Mouse (Mus musculus) hindbrain, embryonic 16.5 days (tissue): Measurements from ENCODE around the gene Tnnt1. TPM values are rescaled to one million over a fixed set of nuclear protein-coding genes. Genes with fewer than 3 reads are reported as not detected.
A peak's percentile ranks its signal among the peaks of the same experiment; 100 is the strongest.

Experiments
- ATAC-seq: fragments of 200-750 bp; cut with Nextera tagmentation; 2 replicates; pipeline ENCODE4 v1.8.0; 2017; ENCODE audit warnings: moderate TSS enrichment, moderate library complexity
- H3K27ac ChIP-seq: fragments of 300-500 bp; sonication (generic); 2 replicates; pipeline ENCODE4 v1.5.1; 2014; ENCODE audit warnings: low read depth, mild to moderate bottlenecking, control low read depth, low read length, moderate library complexity
- H3K27me3 ChIP-seq: fragments of 300-500 bp; sonication (generic); replicated peaks from 2 replicates; pipeline ENCODE4 v1.6.1; 2014; ENCODE audit warnings: low read length; ENCODE audit not compliant: control insufficient read depth, insufficient read depth
- H3K36me3 ChIP-seq: fragments of 300-500 bp; sonication (generic); 2 replicates; pipeline ENCODE4 v1.6.1; 2014; ENCODE audit warnings: mild to moderate bottlenecking, low read length, moderate library complexity, mixed read lengths; ENCODE audit not compliant: control insufficient read depth, insufficient read depth
- H3K4me1 ChIP-seq: fragments of 300-500 bp; sonication (generic); 2 replicates; pipeline ENCODE4 v1.6.1; 2014; ENCODE audit warnings: low read depth, low read length; ENCODE audit not compliant: control insufficient read depth, insufficient read depth
- H3K4me2 ChIP-seq: fragments of 300-500 bp; sonication (generic); 2 replicates; pipeline ENCODE4 v1.6.1; 2014; ENCODE audit warnings: mild to moderate bottlenecking, low read length, control low read depth, moderate library complexity
- H3K4me3 ChIP-seq: fragments of 300-500 bp; sonication (generic); 2 replicates; pipeline ENCODE4 v1.5.1; 2014; ENCODE audit warnings: mild to moderate bottlenecking, low read length, control low read depth, moderate library complexity
- H3K9ac ChIP-seq: fragments of 300-500 bp; sonication (generic); 2 replicates; pipeline ENCODE4 v1.6.1; 2014; ENCODE audit warnings: low read depth, mild to moderate bottlenecking, control low read depth, low read length, moderate library complexity
- H3K9me3 ChIP-seq: fragments of 300-500 bp; sonication (generic); 2 replicates; pipeline ENCODE4 v1.6.1; 2014; ENCODE audit warnings: mild to moderate bottlenecking, low read length, moderate library complexity; ENCODE audit not compliant: control insufficient read depth
- WGBS: fragments of 180-500 bp; shearing (Covaris S2); extraction: QIAGEN DNeasy Blood & Tissue Kit; methylation state at CpG from one replicate; pipeline ENCODE4 v1.1.7; 2014; 5-methylcytosine and 5-hydroxymethylcytosine counted together
- polyA plus RNA-seq: library from polyadenylated mRNA; unstranded; fragments of >200 nt; fragmentation: Nextera tagmentation; extraction: Ambion mirVana; gene quantifications from 2 replicates; pipeline ENCODE4 v1.2.1, GENCODE M21; 2015

Gene Tnnt1
- polyA plus RNA-seq, 1 experiment from 2014 or later: 3.7 TPM

GRCm38 (mm10) chr7:4492284-4493224 lies 23.6 kb downstream of the Tnnt1 start:
- H3K4me2 ChIP-seq: no peak overlapping the region
- no peak overlapping the region for H3K27ac ChIP-seq
- ATAC-seq: no peak
- no peak overlapping the region for H3K9ac ChIP-seq
- H3K4me1 ChIP-seq: peaks cover 1% of the 10 kb centered on the region
- H3K36me3 ChIP-seq: peaks cover 6% of the 10 kb centered on the region; the same call in 1 of the 2 replicates
- no peaks in the 10 kb centered on the region for H3K9me3 ChIP-seq
- no peaks in the 10 kb centered on the region for H3K27me3 ChIP-seq
- WGBS: 88% methylated on average over 13 of the region's 13 CpGs
- no peak overlapping the region for H3K4me3 ChIP-seq

- Histone ChIP-seq H3K9ac (no peak overlapping the region), H3K36me3 (peaks cover 16% of the 10 kb centered on the region), H3K27me3 (no peaks in the 10 kb centered on the region), H3K4me1 (no peaks in the 10 kb centered on the region), H3K4me3 (no peak overlapping the region), H3K27ac (no peak overlapping the region), H3K9me3 (no peaks in the 10 kb centered on the region), H3K4me2 (no peak overlapping the region)
- no peak for ATAC-seq
- WGBS: 86% methylated on average over 6 of the region's 6 CpGs
These were observed 24.9 kb downstream of the Tnnt1 start for GRCm38 (mm10) chr7:4491308-4491707.

GRCm38 (mm10) chr7:4482281-4482680 lies 33.9 kb downstream of the Tnnt1 start:
- ATAC-seq: no peak
- WGBS: 93% methylated on average over 12 of the region's 12 CpGs
- peaks cover 51% of the 10 kb centered on the region for H3K36me3 ChIP-seq
- no peaks in the 10 kb centered on the region for H3K9me3 ChIP-seq
- H3K27me3 ChIP-seq: no peaks in the 10 kb centered on the region
- H3K4me3 ChIP-seq: no peak overlapping the region
- no peak overlapping the region for H3K4me2 ChIP-seq
- no peak overlapping the region for H3K9ac ChIP-seq
- H3K4me1 ChIP-seq: peaks cover 13% of the 10 kb centered on the region
- H3K27ac ChIP-seq: no peak overlapping the region

- no peak overlapping the region for H3K9ac ChIP-seq
- H3K27ac ChIP-seq: no peak overlapping the region
- H3K4me3 ChIP-seq: no peak overlapping the region
- no peak overlapping the region for H3K4me2 ChIP-seq
- ATAC-seq: no peak
- no peaks in the 10 kb centered on the region for H3K9me3 ChIP-seq
- 0 out of 2 replicates have a peak, but pooled peaks cover 2% of the 10 kb centered on the region for H3K27me3 ChIP-seq
- WGBS: 28% methylated on average over 6 of the region's 6 CpGs
- H3K36me3 ChIP-seq: peaks cover 31% of the 10 kb centered on the region
- H3K4me1 ChIP-seq: peaks cover 13% of the 10 kb centered on the region
These were observed 36.5 kb downstream of the Tnnt1 start for GRCm38 (mm10) chr7:4479674-4480073.

GRCm38 (mm10) chr7:4478796-4479291 lies 37.3 kb downstream of the Tnnt1 start:
- 0 out of 2 replicates have a peak, but pooled peaks have one; percentile 6 for ATAC-seq
- Histone ChIP-seq H3K27ac (peak overlapping the region; percentile 71), H3K27me3 (peaks cover 9% of the 10 kb centered on the region; the same call in 1 of the 2 replicates), H3K4me1 (peaks cover 13% of the 10 kb centered on the region), H3K4me2 (peak overlapping the region; percentile 67), H3K9me3 (no peaks in the 10 kb centered on the region), H3K4me3 (peak overlapping the region; percentile 52), H3K9ac (peak overlapping the region; percentile 67), H3K36me3 (peaks cover 23% of the 10 kb centered on the region)
- WGBS: 2% methylated on average over 16 of the region's 16 CpGs

- Histone ChIP-seq H3K4me2 (peak overlapping the region; percentile 67), H3K27ac (peak overlapping the region; percentile 71), H3K27me3 (peaks cover 14% of the 10 kb centered on the region), H3K4me3 (peak overlapping the region; percentile 52), H3K9me3 (no peaks in the 10 kb centered on the region), H3K36me3 (peaks cover 17% of the 10 kb centered on the region), H3K4me1 (peaks cover 13% of the 10 kb centered on the region), H3K9ac (peak overlapping the region; percentile 67)
- ATAC-seq: peak; percentile 96
- under 1% methylated on average over 39 of the region's 39 CpGs for WGBS
These were observed 38.0 kb downstream of the Tnnt1 start for GRCm38 (mm10) chr7:4478021-4478795.

- Histone ChIP-seq H3K27me3 (peaks cover 30% of the 10 kb centered on the region), H3K4me3 (no peak overlapping the region), H3K9ac (no peak overlapping the region), H3K9me3 (no peaks in the 10 kb centered on the region), H3K36me3 (no peaks in the 10 kb centered on the region), H3K4me2 (no peak overlapping the region), H3K4me1 (peaks cover 9% of the 10 kb centered on the region), H3K27ac (no peak overlapping the region)
- 10% methylated on average over 19 of the region's 19 CpGs for WGBS
- no peak for ATAC-seq
These were observed 42.2 kb downstream of the Tnnt1 start for GRCm38 (mm10) chr7:4473940-4474339.

- H3K27me3 ChIP-seq: peaks cover 30% of the 10 kb centered on the region
These were observed 45.0 kb downstream of the Tnnt1 start for GRCm38 (mm10) chr7:4471179-4471555.

More at GRCm38 (mm10) chr7:4471179-4471555, 45.0 kb downstream of the Tnnt1 start:
- peak overlapping the region; percentile 65 for H3K4me2 ChIP-seq
- H3K9me3 ChIP-seq: no peaks in the 10 kb centered on the region
- H3K36me3 ChIP-seq: no peaks in the 10 kb centered on the region
- H3K4me1 ChIP-seq: no peaks in the 10 kb centered on the region; the same call in 1 of the 2 replicates
- H3K27ac ChIP-seq: no peak overlapping the region
- peak overlapping the region; percentile 49 for H3K4me3 ChIP-seq
- WGBS: 1% methylated on average over 24 of the region's 24 CpGs
- peak; percentile 92 for ATAC-seq
- H3K9ac ChIP-seq: peak overlapping the region; percentile 53
